Mouse (Mus musculus) brain, embryonic 14.5 days (tissue): ENCODE measurements around the gene Dpf3. TPM values are rescaled to one million over a fixed set of nuclear protein-coding genes. Genes with fewer than 3 reads are reported as not detected.

ENCODE experiments used
- DNase-seq: peaks from one replicate; pipeline ENCODE4 v3.0.0-alpha.2; 2011; ENCODE audit warnings: low read depth
- CTCF ChIP-seq: fragments of 200-500 bp; IDR thresholded peaks from 2 replicates; pipeline ENCODE4 v1.5.1; 2012; ENCODE audit warnings: inconsistent platforms, mild to moderate bottlenecking, moderate library complexity, borderline replicate concordance; ENCODE audit not compliant: insufficient read depth, insufficient read length; ENCODE audit errors: extremely low read depth
- POLR2A ChIP-seq: fragments of 200-500 bp; IDR thresholded peaks from 2 replicates; pipeline ENCODE4 v1.6.1; 2012; ENCODE audit warnings: mild to moderate bottlenecking, inconsistent platforms, borderline replicate concordance; ENCODE audit not compliant: poor library complexity, insufficient read depth, insufficient read length, severe bottlenecking; ENCODE audit errors: extremely low read depth
- polyA plus RNA-seq: library from polyadenylated mRNA; depleted of rRNA; stranded (reverse); fragments of >200 nt; gene quantifications from 2 replicates; pipeline ENCODE4 v1.2.3, GENCODE M21; 2012

Gene Dpf3
- polyA plus RNA-seq, 1 experiment: 20.9 TPM

GRCm38 (mm10) chr12:83317646-83318443 is 169.7 kb downstream of the Dpf3 start:
- no peak for DNase-seq
- TF ChIP-seq POLR2A (no peak), CTCF (no peak)

- TF ChIP-seq CTCF (no peak), POLR2A (no peak)
Measured at GRCm38 (mm10) chr12:83314666-83315065, 172.8 kb downstream of the Dpf3 start.

GRCm38 (mm10) chr12:83312818-83313217 is 174.7 kb downstream of the Dpf3 start:
- no peak for DNase-seq
- no peak for TF ChIP-seq POLR2A
- TF ChIP-seq CTCF: no peak

More at GRCm38 (mm10) chr12:83314666-83315065, 172.8 kb downstream of the Dpf3 start:
- DNase-seq: no peak

- TF ChIP-seq POLR2A: no peak
- TF ChIP-seq CTCF: no peak
- DNase-seq: peak; percentile 42
Measured at GRCm38 (mm10) chr12:83310567-83310966, 176.9 kb downstream of the Dpf3 start.

GRCm38 (mm10) chr12:83309031-83309804 is 178.3 kb downstream of the Dpf3 start:
- no peak for DNase-seq
- TF ChIP-seq CTCF (no peak), POLR2A (no peak)

GRCm38 (mm10) chr12:83308627-83309026 is 178.9 kb downstream of the Dpf3 start:
- TF ChIP-seq CTCF (no peak), POLR2A (no peak)
- DNase-seq: no peak

- no peak for DNase-seq
- no peak for TF ChIP-seq CTCF
- TF ChIP-seq POLR2A: no peak
Measured at GRCm38 (mm10) chr12:83303221-83303620, 184.3 kb downstream of the Dpf3 start.

- peak; percentile 91 for DNase-seq
- TF ChIP-seq POLR2A (no peak), CTCF (no peak)
Measured at GRCm38 (mm10) chr12:83302320-83303153, 185.0 kb downstream of the Dpf3 start.

- TF ChIP-seq CTCF (no peak), POLR2A (no peak)
- no peak for DNase-seq
Measured at GRCm38 (mm10) chr12:83301616-83302319, 185.7 kb downstream of the Dpf3 start.

GRCm38 (mm10) chr12:83298358-83298757 is 189.2 kb downstream of the Dpf3 start:
- DNase-seq: no peak
- TF ChIP-seq CTCF: no peak
- no peak for TF ChIP-seq POLR2A
